In the genomic region with DNA sequence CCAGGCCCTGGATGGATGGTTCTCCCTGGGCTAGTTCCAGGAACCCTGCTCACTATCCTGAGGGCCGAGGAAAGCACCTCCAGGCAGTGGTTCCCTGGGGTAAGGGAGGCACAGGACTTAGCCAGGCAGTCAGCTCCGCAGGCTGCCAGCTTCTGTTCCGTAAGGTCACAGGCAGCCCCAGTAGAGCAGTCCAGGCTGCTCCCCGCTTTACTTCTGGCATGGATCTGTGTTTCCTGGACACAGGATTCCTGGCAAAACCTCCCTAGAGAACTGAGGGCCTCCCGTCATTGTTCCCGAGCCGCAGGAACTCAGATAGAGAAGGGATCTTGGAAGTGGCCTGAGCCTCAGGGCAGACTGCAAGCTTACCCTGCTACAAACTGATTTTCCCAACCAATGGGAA, we compare ENCODE assay signal across 9 mouse cellular contexts.
DNase-seq lines count a peak whose midpoint lies in the region; ATAC-seq and TF ChIP-seq lines count a peak whose summit lies in the region.
"Had no signal": no experiment of that assay in that cellular context is flagged by ENCODE, and none has a peak within 500 bp of the region (broad histone marks: within the 10 kb centered on the region; RNA-seq: fewer than 3 reads in every experiment).

No protein-coding gene starts in this region.

- no peaks in the 10 kb centered on the region for H3K27me3 ChIP-seq in hindbrain, embryonic 14.5 days (ENCODE audit: control insufficient read depth, insufficient read depth, low read length)
- no peaks in the 10 kb centered on the region for H3K27me3 ChIP-seq in lung, embryonic 16.5 days (ENCODE audit: control insufficient read depth, insufficient read depth, low read depth, low read length)
- H3K27me3 ChIP-seq: neural tube, embryonic 12.5 days had no signal

- H3K27ac ChIP-seq in cortical plate, adult 2 months (ENCODE audit: insufficient read depth, low read length) = peak overlapping the region; percentile 83; the same call in 1 of the 2 replicates
- H3K27ac ChIP-seq in hindbrain, embryonic 14.5 days = peak overlapping the region; percentile 17; the same call in 1 of the 2 replicates
- H3K27ac ChIP-seq in lung, embryonic 16.5 days (ENCODE audit: low read length) = peak overlapping the region; percentile 84
- H3K27ac ChIP-seq: neural tube, embryonic 12.5 days had no signal

- no peak for TF ChIP-seq POLR2A in cortical plate, adult 2 months (IDR thresholded peaks at IDR 0.05; ENCODE audit: extremely low read depth, insufficient read depth, low read length)

- H3K4me3 ChIP-seq in cortical plate, adult 2 months (ENCODE audit: insufficient read depth, low read length) = no peak overlapping the region
- no peak overlapping the region for H3K4me3 ChIP-seq in hindbrain, embryonic 14.5 days (replicated peaks; ENCODE audit: low read length)
- H3K4me3 ChIP-seq in lung, embryonic 16.5 days (ENCODE audit: low read length) = no peak overlapping the region
- H3K4me3 ChIP-seq: neural tube, embryonic 12.5 days had no signal

- no peaks in the 10 kb centered on the region for H3K4me1 ChIP-seq in cortical plate, adult 2 months (ENCODE audit: control insufficient read depth, insufficient read depth, low read length)
- 0 out of 2 replicates have a peak, but pooled peaks cover 3% of the 10 kb centered on the region for H3K4me1 ChIP-seq in hindbrain, embryonic 14.5 days (replicated peaks; ENCODE audit: control insufficient read depth, insufficient read depth, low read length)
- peaks cover 25% of the 10 kb centered on the region for H3K4me1 ChIP-seq in lung, embryonic 16.5 days (replicated peaks; ENCODE audit: control insufficient read depth, insufficient read depth, low read length)
- H3K4me1 ChIP-seq: neural tube, embryonic 12.5 days had no signal

- no peak overlapping the region for H3K4me2 ChIP-seq in hindbrain, embryonic 14.5 days (replicated peaks)
- no peak overlapping the region for H3K4me2 ChIP-seq in lung, embryonic 16.5 days (ENCODE audit: low read depth, low read length)
- H3K4me2 ChIP-seq: neural tube, embryonic 12.5 days had no signal

- no peaks in the 10 kb centered on the region for H3K9me3 ChIP-seq in hindbrain, embryonic 14.5 days (ENCODE audit: control insufficient read depth, low read length)
- H3K9me3 ChIP-seq in lung, embryonic 16.5 days (ENCODE audit: control insufficient read depth, low read length) = no peaks in the 10 kb centered on the region
- H3K9me3 ChIP-seq: neural tube, embryonic 12.5 days had no signal

- peak; percentile 62 for DNase-seq in adrenal gland, postnatal 10 days
- no peak for DNase-seq in adrenal gland, adult 18-20 months (ENCODE audit: low spot score in 2 of 2)
- DNase-seq in hindbrain, embryonic 14.5 days (ENCODE audit: low spot score) = no peak
- no peak for DNase-seq in layer of hippocampus, adult 18-20 months (ENCODE audit: low spot score in 2 of 2)
- DNase-seq in spleen, postnatal 14 days (ENCODE audit: low spot score in 2 of 2) = no peak
- DNase-seq in layer of hippocampus, postnatal 25 days (ENCODE audit: extremely low spot score in 1 of 2, low spot score in 1 of 2) = no peak

- WGBS in hindbrain, embryonic 14.5 days = 28% methylated on average over 7 of the region's 7 CpGs
- WGBS in lung, embryonic 16.5 days = 42% methylated on average over 7 of the region's 7 CpGs

- TF ChIP-seq CTCF in cortical plate, adult 2 months (IDR thresholded peaks at IDR 0.05; ENCODE audit: extremely low read depth, insufficient read depth, low read length) = no peak

- no peaks in the 10 kb centered on the region for H3K36me3 ChIP-seq in hindbrain, embryonic 14.5 days (replicated peaks; ENCODE audit: control insufficient read depth, insufficient read depth)
- no peaks in the 10 kb centered on the region for H3K36me3 ChIP-seq in lung, embryonic 16.5 days (ENCODE audit: control insufficient read depth, insufficient read depth, low read length)
- H3K36me3 ChIP-seq: neural tube, embryonic 12.5 days had no signal

- ATAC-seq in hindbrain, embryonic 14.5 days (ENCODE audit: low FRiP score) = no peak
- ATAC-seq in lung, embryonic 16.5 days (ENCODE audit: low read depth) = peak; percentile 47

- 0 out of 2 replicates have a peak overlapping the region, but pooled peaks have one; percentile 4 for H3K9ac ChIP-seq in hindbrain, embryonic 14.5 days
- H3K9ac ChIP-seq in lung, embryonic 16.5 days (ENCODE audit: low read length) = peak overlapping the region; percentile 48
- H3K9ac ChIP-seq: neural tube, embryonic 12.5 days had no signal

Comparison
In these comparisons a context has a peak if more than half of its experiments do, and no peak if none do; other contexts are left out.
1. H3K27ac ChIP-seq: peak in every context shown above with its lines; median percentile 84 in lung, embryonic 16.5 days; 83 in cortical plate, adult 2 months; 17 in hindbrain, embryonic 14.5 days.